Mouse (Mus musculus) liver, embryonic 12.5 days (tissue): Measurements from ENCODE around the gene D630039A03Rik. TPM values are rescaled to one million over a fixed set of nuclear protein-coding genes. Genes with fewer than 3 reads are reported as not detected.

Experiments used
- ATAC-seq: fragments of 200-750 bp; cut with Nextera tagmentation; 2 replicates; pipeline ENCODE4 v1.8.0; 2017; ENCODE audit warnings: moderate number of reproducible peaks, mild to moderate bottlenecking, moderate library complexity
- H3K27ac ChIP-seq: fragments of 300-500 bp; sonication (generic); 2 replicates; pipeline ENCODE4 v1.5.1; 2016; ENCODE audit warnings: mild to moderate bottlenecking
- H3K27me3 ChIP-seq: fragments of 300-500 bp; sonication (generic); replicated peaks from 2 replicates; pipeline ENCODE4 v1.6.1; 2016; ENCODE audit warnings: mild to moderate bottlenecking, moderate library complexity
- H3K36me3 ChIP-seq: fragments of 300-500 bp; sonication (generic); 2 replicates; pipeline ENCODE4 v1.6.1; 2016; ENCODE audit warnings: mild to moderate bottlenecking, moderate library complexity
- H3K4me1 ChIP-seq: fragments of 300-500 bp; sonication (generic); 2 replicates; pipeline ENCODE4 v1.6.1; 2016
- H3K4me2 ChIP-seq: fragments of 300-500 bp; sonication (generic); 2 replicates; pipeline ENCODE4 v1.6.1; 2016; ENCODE audit warnings: mild to moderate bottlenecking, moderate library complexity
- H3K4me3 ChIP-seq: fragments of 300-500 bp; sonication (generic); 2 replicates; pipeline ENCODE4 v1.5.1; 2016; ENCODE audit warnings: mild to moderate bottlenecking, moderate library complexity
- H3K9ac ChIP-seq: fragments of 300-500 bp; sonication (generic); 2 replicates; pipeline ENCODE4 v1.6.1; 2016; ENCODE audit warnings: mild to moderate bottlenecking, moderate library complexity
- H3K9me3 ChIP-seq: fragments of 300-500 bp; sonication (generic); replicated peaks from 2 replicates; pipeline ENCODE4 v1.6.1; 2016; ENCODE audit warnings: mild to moderate bottlenecking, moderate library complexity
- WGBS: fragments of 180-500 bp; shearing (Covaris S2); methylation state at CpG from one replicate; pipeline ENCODE4 v1.1.7; 2016; ENCODE audit not compliant: insufficient replicate concordance; 5-methylcytosine and 5-hydroxymethylcytosine counted together
- polyA plus RNA-seq: library from polyadenylated mRNA; unstranded; fragments of >200 nt; fragmentation: Nextera tagmentation; extraction: Ambion mirVana; gene quantifications from 2 replicates; pipeline ENCODE4 v1.2.1, GENCODE M21; 2016

D630039A03Rik gene
- polyA plus RNA-seq, 1 experiment from 2014 or later = 0.51 TPM

DNA sequence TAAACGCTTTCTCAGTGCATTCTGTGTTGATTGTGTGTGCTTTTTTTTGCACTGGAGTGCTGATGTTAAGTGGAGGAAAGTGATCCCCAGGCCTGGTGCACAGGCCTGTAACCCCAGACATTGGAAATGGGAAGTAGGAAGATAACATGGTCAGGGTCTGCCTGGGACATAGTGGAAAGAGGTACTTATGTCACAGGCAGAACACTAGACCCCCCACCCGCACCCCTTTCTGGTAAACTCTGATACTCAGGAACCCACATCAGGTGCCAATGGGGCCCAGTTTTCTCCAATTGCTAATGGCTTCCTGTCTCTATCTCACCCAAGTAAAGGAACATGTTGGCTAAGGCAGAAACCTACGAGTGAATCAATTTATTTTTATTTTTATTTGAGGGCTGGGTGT lies 31.6 kb downstream of the D630039A03Rik start:
- H3K4me1 ChIP-seq = no peaks in the 10 kb centered on the region
- ATAC-seq = no peak
- 61% methylated on average over 3 of the region's 3 CpGs for WGBS
- no peak overlapping the region for H3K27ac ChIP-seq
- no peak overlapping the region for H3K4me2 ChIP-seq
- no peaks in the 10 kb centered on the region for H3K27me3 ChIP-seq
- no peak overlapping the region for H3K4me3 ChIP-seq
- H3K9ac ChIP-seq = no peak overlapping the region
- no peaks in the 10 kb centered on the region for H3K36me3 ChIP-seq
- no peaks in the 10 kb centered on the region for H3K9me3 ChIP-seq

GRCm38 (mm10) chr4:57883520-57884421 lies 32.3 kb downstream of the D630039A03Rik start:
- H3K27me3 ChIP-seq = no peaks in the 10 kb centered on the region
- H3K9ac ChIP-seq = no peak overlapping the region
- ATAC-seq = no peak
- H3K27ac ChIP-seq = no peak overlapping the region
- no peaks in the 10 kb centered on the region for H3K36me3 ChIP-seq
- 63% methylated on average over 7 of the region's 7 CpGs for WGBS
- no peaks in the 10 kb centered on the region for H3K4me1 ChIP-seq
- H3K4me2 ChIP-seq = no peak overlapping the region
- H3K9me3 ChIP-seq = no peaks in the 10 kb centered on the region
- H3K4me3 ChIP-seq = no peak overlapping the region

DNA sequence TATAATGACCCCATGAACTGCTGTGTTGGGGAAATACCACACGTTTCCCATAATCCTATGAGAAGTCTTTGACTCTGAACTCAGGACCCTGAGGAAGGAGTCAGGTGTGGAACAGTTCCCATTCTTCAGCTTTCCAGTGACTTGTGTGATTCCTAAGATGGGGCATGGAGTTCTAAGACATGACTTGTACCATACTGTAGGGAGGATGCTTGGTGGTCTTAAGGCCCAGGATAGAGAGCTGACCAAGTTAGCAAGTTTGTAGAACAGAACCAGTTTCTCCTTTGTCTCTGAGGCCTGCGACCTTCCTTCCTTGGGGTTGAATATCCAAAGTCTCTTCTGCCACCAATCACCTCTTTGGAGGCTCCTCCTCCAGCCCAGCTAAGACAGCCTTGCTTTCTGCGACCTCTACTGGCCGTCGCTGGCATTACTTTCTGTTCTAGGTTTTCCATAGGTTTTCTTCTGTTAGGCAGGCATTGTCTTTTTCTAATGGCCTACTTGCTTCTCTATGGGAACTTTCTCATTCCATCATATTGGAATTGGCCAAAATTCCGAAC lies 36.2 kb downstream of the D630039A03Rik start:
- 9% methylated on average over 6 of the region's 6 CpGs for WGBS
- Histone ChIP-seq H3K36me3 (no peaks in the 10 kb centered on the region), H3K27me3 (no peaks in the 10 kb centered on the region), H3K4me1 (no peaks in the 10 kb centered on the region), H3K9ac (no peak overlapping the region), H3K27ac (no peak overlapping the region), H3K9me3 (no peaks in the 10 kb centered on the region), H3K4me3 (no peak overlapping the region), H3K4me2 (no peak overlapping the region)
- ATAC-seq = no peak

DNA sequence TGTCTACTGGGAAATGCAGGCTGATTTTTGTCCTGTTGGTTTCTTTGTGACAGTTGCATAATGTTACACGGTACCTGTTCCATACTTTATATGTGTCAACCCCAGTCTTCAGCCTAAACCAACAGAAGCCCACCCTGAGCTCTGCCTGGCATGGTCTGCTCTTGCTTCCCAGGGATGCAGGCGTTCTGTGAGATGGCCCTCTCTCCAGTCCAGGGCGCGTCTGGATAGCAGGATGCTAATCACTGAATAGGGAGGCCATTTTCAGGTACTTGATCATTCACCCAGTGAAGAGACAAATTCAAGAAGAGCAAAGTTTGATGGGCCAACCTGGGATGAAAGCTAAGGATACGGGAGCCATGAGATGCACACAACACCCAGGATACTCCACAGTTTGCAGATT lies 37.0 kb downstream of the D630039A03Rik start:
- ATAC-seq = no peak
- Histone ChIP-seq H3K9me3 (no peaks in the 10 kb centered on the region), H3K36me3 (no peaks in the 10 kb centered on the region), H3K27me3 (no peaks in the 10 kb centered on the region), H3K9ac (no peak overlapping the region), H3K27ac (no peak overlapping the region), H3K4me1 (no peaks in the 10 kb centered on the region), H3K4me3 (no peak overlapping the region), H3K4me2 (no peak overlapping the region)
- 68% methylated on average over 5 of the region's 5 CpGs for WGBS

DNA sequence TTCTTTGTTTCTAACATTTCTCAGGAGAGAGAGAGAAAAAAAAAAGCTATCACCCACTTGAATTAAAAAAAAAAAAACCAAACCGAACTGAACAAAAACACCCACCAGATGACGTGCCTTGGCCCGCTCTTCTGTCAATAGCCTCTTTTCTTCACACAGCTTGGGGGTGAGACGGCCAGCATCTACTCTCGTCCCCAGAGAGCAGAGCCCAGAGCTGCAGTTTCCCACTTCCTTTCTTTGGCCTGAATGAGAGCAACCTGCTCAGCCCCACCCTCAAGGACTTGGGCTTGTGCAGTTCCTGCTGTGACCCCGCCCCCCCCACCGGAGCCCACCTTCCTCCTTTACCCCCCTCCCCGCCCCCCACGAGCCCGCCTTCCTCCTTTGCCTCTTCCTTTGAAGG lies 48.6 kb downstream of the D630039A03Rik start:
- Histone ChIP-seq H3K27me3 (no peaks in the 10 kb centered on the region), H3K4me1 (no peaks in the 10 kb centered on the region), H3K27ac (no peak overlapping the region), H3K9ac (no peak overlapping the region), H3K36me3 (no peaks in the 10 kb centered on the region), H3K4me3 (no peak overlapping the region), H3K4me2 (no peak overlapping the region), H3K9me3 (no peaks in the 10 kb centered on the region)
- WGBS = 27% methylated on average over 10 of the region's 10 CpGs
- no peak for ATAC-seq

DNA sequence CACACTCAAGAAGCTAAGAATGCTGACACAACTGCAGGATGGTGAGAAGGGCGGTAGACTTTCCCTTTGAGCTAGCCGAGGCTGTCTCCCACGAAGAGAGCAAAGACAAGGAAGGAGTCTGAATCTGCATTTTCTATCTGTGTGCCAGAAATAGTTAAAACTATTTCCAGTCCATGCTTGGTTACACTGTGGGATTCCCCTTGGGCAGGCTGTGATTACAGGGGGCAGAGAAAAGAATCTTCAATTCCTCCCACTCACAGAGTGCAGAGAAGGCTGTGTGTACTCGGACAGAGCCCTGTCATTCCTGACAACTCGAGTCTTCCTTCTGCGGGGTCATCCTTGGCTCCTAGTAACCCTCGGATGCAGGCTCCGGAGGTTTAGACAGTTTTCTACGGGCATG lies 49.1 kb downstream of the D630039A03Rik start:
- WGBS = 58% methylated on average over 9 of the region's 9 CpGs
- Histone ChIP-seq H3K36me3 (no peaks in the 10 kb centered on the region), H3K9ac (no peak overlapping the region), H3K27ac (no peak overlapping the region), H3K4me1 (no peaks in the 10 kb centered on the region), H3K27me3 (no peaks in the 10 kb centered on the region), H3K4me2 (no peak overlapping the region), H3K4me3 (no peak overlapping the region), H3K9me3 (no peaks in the 10 kb centered on the region)
- no peak for ATAC-seq

GRCm38 (mm10) chr4:57866088-57866487 lies 50.0 kb downstream of the D630039A03Rik start:
- Histone ChIP-seq H3K4me3 (no peak overlapping the region), H3K27ac (no peak overlapping the region), H3K4me1 (no peaks in the 10 kb centered on the region), H3K27me3 (no peaks in the 10 kb centered on the region), H3K36me3 (no peaks in the 10 kb centered on the region), H3K4me2 (no peak overlapping the region), H3K9ac (no peak overlapping the region), H3K9me3 (no peaks in the 10 kb centered on the region)
- ATAC-seq = no peak
- WGBS = 14% methylated on average over 2 of the region's 2 CpGs

- H3K36me3 ChIP-seq = no peaks in the 10 kb centered on the region
- no peak for ATAC-seq
- WGBS = 74% methylated on average over 9 of the region's 9 CpGs
- no peak overlapping the region for H3K9ac ChIP-seq
- no peak overlapping the region for H3K4me2 ChIP-seq
- H3K27ac ChIP-seq = no peak overlapping the region
- no peaks in the 10 kb centered on the region for H3K9me3 ChIP-seq
- H3K27me3 ChIP-seq = no peaks in the 10 kb centered on the region
- no peak overlapping the region for H3K4me3 ChIP-seq
- no peaks in the 10 kb centered on the region for H3K4me1 ChIP-seq
Observed at GRCm38 (mm10) chr4:57862269-57862986, 53.7 kb downstream of the D630039A03Rik start.

DNA sequence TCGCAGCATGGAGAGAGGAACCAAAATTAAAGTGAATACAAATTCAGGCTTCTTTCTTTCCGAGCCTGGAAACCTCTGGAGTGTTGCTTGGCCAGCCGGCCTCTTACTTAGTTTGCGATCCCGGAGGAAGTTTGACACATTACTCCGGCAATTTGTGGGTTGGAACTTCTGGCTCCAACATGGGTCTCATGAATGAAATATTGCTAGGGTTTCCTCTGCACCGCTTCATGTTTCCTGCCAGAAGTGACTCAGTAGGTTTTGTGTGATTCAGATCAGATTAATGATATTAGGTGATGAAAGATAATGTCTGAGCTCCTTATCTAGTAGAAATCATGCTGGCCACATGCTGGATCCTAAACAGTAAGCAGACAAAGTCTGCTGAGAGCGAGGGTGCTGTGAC lies 54.2 kb downstream of the D630039A03Rik start:
- ATAC-seq = no peak
- Histone ChIP-seq H3K4me2 (no peak overlapping the region), H3K27me3 (no peaks in the 10 kb centered on the region), H3K9ac (no peak overlapping the region), H3K4me1 (no peaks in the 10 kb centered on the region), H3K9me3 (no peaks in the 10 kb centered on the region), H3K4me3 (no peak overlapping the region), H3K36me3 (no peaks in the 10 kb centered on the region), H3K27ac (no peak overlapping the region)
- WGBS = 66% methylated on average over 8 of the region's 8 CpGs

- WGBS = 65% methylated on average over 6 of the region's 6 CpGs
- H3K27me3 ChIP-seq = no peaks in the 10 kb centered on the region
- no peak overlapping the region for H3K4me2 ChIP-seq
- no peaks in the 10 kb centered on the region for H3K9me3 ChIP-seq
- H3K9ac ChIP-seq = no peak overlapping the region
- H3K4me3 ChIP-seq = no peak overlapping the region
- no peak for ATAC-seq
- H3K36me3 ChIP-seq = peaks cover 4% of the 10 kb centered on the region; the same call in 1 of the 2 replicates
- H3K27ac ChIP-seq = no peak overlapping the region
- no peaks in the 10 kb centered on the region for H3K4me1 ChIP-seq
Observed at GRCm38 (mm10) chr4:57861166-57861565, 54.9 kb downstream of the D630039A03Rik start.

GRCm38 (mm10) chr4:57860204-57860611 lies 55.9 kb downstream of the D630039A03Rik start:
- H3K4me1 ChIP-seq = no peaks in the 10 kb centered on the region
- H3K4me2 ChIP-seq = no peak overlapping the region
- peaks cover 8% of the 10 kb centered on the region; the same call in 1 of the 2 replicates for H3K36me3 ChIP-seq
- 45% methylated on average over 6 of the region's 6 CpGs for WGBS
- no peaks in the 10 kb centered on the region for H3K27me3 ChIP-seq
- no peak overlapping the region for H3K4me3 ChIP-seq
- H3K9ac ChIP-seq = no peak overlapping the region
- no peak overlapping the region for H3K27ac ChIP-seq
- no peaks in the 10 kb centered on the region for H3K9me3 ChIP-seq
- no peak for ATAC-seq
